Mouse (Mus musculus): Measurements from ENCODE around the gene Maz.

Maz gene

DNA sequence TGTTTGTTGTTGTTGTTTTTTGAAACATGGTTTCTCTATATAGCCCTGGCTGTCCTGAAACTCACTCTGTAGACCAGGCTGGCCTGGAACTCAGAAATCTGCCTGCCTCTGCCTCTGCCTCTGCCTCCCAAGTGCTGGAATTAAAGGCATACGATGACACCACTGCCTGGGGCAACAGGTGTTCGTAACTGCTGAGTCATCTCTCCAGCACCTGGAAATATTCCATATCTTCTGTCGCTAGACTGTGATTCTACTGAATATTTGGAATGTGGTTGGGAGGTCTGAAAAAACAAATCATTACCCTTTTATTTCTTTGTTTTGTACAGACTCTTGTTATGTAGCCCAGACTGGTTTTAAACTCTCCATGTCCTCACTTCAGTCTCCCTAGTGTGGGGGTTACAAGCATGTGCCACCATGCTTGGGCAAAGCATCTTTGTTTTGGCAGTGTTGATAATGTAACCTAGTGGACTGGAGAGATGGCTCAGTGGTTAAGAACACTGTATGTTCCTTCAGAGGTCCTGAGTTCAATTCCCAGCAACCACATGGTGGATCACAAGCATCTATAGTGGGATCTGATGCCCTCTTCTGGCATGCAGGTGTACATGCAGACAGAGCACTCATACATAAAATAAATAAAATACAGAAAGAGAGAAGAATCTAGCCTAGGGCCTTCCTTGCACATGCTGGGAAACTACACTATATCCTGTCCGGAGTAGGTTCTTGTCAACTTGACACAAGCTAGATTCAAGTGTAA lies 22.5 kb downstream of the Maz start:
- no peak for DNase-seq

DNA sequence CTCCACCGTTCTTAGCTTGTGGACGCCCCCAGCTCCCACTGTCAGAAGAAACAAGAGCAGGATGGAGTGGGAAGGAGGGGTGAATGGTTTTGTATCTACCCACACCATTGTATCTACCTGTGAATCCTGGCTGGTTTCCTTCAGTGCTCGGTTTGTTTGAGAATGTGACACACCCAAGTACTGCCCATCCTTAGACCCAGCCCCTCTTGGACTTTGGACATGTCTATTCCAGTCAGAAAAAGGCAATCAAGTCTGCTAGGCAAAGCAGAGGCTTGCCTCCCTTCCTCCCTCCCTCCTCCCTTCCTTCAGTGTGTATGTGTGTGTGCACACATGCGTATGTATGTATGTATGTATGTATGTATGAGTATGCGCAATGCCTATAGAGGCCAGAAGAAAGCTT lies 23.2 kb downstream of the Maz start:
- DNase-seq: no peak

DNA sequence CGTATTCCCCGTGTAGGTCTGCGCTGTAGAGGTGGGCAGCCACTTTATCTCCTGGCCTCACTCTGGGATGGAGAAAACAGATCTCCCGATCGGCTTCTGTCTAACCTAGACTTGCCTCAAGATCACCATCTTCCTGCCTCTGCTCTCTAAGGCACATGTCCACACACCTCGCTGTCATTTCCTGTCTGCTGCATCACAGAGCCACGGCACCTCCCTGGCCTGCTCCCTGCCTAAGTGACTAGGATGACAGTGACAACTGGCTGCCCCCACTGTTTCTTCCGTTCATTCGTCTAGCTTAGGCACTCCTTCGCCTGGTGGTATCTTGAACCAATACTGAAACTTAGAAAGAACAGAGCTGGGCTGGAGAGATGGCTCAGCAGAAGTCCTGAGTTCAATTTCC lies 27.3 kb downstream of the Maz start:
- no peak for DNase-seq

DNA sequence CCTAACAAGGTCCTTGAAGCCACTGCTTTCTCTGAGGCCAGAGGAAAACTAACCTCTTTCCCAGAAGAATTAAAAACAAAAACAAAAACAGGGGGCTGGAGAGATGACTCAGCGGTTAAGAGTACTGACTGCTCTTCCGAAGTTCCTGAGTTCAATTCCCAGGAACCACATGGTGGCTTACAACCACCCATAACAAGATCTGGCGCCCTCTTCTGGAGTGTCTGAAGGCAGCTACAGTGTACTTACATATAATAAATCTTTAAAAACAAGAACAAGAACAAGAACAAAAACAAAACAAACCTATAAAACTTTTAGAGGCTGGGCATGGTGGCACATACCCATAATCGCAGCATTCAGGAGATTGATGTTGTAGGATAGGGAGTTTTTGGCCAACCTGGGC lies 30.4 kb downstream of the Maz start:
- DNase-seq: no peak

DNA sequence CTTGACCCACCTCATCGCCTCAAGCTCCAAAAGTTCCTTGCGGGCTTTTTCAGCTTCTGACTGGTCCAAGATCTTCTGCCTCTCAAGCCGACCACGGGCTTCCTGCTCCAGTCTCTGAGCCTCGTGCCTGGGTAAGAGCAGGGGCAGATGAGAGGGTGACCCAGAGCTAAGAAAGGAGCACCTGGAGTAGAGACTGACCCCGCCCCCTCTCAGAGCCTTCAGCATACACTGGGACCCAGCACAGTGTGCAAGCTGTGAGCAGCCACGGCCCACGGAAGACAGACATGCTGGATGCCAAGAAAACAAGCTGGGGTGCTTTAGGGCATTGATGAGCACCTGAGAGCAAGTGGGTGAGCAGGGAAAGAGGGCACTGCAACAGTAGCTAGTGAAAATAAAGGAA lies 38.0 kb downstream of the Maz start:
- DNase-seq: no peak

DNA sequence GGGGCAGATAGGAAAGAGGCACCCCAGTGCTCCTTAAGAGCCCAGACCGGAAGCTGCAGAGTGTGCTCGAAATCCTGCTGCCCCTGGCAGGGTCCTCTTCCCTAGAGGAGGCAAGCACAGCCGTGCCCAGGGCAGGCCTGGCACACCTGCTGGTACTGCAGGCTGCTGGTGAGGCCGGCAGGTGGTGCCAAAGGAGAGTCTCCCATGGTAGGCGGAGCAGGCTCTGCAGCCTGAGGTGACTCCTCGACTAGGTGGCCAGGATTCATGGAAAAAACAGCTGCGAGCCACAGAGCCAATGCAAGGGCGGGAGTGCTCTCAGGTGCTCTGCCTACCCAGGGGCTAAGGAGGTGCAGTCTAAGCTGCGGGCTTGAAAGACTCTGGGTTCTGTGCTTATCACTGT lies 40.5 kb downstream of the Maz start:
- peak; percentile 80 to 83 for DNase-seq

DNA sequence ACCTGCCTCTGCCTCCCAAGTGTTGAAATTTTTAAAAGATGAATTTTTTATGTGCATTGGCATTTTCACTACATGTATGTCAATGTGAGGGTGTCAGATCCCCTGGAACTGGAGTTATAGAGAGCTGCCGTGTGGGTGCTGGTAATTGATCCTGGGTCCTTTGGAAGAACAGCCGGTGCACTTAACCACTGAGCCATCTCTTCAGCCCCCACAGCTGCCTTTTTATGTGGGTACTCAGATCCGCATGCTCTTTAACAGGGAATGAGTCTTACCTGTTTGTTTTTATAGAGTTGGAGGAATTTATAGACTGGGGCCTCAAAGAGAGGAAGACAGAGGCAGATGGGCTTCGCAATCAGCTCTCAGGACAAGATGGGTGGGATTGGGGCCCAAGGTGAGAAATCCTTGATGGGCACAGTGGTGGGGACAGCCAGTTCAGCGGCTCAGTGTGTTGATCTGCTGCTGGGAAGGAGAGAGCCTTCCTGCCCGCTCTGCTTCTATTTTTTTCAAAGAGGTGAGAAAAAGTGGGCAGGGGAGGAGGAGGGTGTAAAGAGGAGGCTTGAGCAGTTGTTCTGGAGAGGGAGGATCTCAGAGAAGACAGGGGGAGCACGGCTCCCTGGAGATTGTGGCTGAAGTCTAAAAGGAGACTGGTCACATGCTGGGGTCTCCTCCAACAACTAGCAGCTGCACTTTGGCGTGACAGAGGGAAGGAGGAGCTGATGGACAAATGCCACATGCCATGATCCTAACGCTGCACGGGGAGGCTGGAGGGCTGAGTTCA lies 42.0 kb downstream of the Maz start:
- no peak for DNase-seq

DNA sequence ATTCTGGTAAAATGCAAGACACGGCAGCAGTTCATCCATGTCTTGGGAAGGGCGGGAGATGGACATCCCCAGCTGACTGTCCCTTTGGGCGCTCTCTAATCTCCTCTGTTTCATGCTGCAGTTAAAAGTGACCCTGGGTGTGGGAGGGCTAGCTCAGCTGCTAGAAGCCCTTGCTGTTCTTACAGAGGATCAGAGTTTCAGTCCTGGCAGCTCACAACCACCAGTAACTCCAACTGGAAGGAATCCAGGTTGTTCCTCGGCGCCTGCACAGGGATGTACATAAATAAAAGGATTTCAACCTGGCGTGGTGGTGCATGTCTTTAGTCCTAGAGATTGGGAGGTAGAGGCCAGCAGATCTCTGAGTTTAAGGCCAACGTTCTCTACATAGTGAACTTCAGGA lies 43.7 kb downstream of the Maz start:
- no peak for DNase-seq

DNA sequence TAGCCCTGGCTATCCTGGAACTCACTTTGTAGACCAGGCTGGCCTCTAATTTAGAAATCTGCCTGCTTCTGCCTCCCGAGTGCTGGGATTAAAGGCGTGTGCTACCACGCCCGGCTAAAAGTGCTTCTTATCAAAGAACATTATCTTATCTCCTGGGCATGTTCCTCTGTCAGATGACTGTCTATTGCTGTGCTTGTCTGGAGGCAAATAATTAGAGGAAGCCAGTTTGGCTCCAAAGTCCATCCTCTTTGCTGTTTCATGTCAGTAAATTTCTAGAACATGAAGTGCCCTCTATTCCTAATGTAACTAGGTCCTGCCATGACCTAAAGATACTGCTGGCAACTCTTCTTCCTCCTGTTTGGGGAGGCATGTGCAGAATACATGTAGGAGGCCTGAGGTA lies 44.8 kb downstream of the Maz start:
- DNase-seq: no peak

DNA sequence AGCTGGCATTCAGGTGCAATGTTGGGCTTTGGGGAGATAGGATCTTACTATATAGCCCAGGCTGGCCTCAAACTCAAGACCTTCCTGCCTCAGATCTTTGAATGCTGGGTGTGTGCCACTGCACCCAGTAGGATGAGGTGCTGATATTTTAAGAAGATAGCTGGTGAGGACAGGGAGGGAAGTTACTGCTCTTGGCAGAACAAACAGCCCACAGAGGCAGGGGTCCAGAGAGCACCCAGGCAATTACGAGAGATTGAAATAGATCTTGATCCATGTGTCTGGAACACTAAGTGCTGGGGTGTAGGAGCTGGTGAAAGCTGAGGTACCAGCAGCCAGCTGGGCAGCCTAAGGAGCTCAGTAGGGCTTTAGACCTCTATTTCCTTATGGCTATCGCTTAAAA lies 45.2 kb downstream of the Maz start:
- DNase-seq: no peak

DNA sequence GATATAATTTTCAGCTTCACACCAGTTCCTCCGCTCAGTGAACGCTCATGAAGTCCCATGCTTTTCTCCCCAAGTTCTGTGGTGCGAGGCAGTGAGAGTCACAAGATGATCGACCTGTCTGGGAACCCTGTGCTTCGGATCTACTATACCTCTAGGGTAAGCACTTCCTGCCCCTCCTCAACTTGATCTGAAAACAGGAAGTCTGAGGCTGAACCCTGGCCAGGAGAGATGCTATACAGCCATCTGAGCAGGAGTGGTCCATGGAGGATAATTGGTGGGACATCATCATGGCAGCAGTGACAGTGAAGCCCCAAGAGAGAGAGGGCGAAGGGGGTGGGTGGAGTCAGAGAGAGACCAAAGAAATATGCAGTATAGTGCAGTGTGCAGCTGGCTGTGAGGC lies 48.0 kb downstream of the Maz start:
- DNase-seq: no peak

DNA sequence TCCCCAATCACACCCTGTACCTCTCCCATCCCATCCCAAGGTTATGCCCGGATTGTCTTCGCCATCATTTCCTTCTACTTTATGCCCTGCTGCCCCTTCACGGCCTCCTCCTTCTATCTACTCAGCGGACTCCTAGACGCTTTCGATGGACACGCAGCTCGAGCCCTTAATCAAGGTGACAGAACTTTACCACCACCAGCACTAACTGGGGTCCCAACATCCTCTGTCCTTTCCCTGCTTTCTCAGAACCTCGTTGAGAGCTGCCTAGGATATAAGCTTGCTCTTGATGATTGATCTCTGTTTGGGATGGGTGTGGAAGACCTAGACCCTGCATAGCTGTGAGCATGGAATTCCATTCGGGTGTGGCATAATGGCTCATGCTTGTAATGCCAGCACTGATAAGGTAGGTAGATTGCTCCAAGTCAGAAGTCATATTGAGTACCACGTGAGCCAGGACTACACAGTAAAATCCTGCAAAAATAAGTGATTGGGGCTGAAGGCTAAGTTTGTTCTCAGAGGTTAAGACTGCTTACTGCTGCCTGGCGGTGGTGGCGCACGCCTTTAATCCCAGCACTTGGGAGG lies 49.9 kb downstream of the Maz start:
- peak in 1 of 2 experiments; percentile 43 for DNase-seq

DNA sequence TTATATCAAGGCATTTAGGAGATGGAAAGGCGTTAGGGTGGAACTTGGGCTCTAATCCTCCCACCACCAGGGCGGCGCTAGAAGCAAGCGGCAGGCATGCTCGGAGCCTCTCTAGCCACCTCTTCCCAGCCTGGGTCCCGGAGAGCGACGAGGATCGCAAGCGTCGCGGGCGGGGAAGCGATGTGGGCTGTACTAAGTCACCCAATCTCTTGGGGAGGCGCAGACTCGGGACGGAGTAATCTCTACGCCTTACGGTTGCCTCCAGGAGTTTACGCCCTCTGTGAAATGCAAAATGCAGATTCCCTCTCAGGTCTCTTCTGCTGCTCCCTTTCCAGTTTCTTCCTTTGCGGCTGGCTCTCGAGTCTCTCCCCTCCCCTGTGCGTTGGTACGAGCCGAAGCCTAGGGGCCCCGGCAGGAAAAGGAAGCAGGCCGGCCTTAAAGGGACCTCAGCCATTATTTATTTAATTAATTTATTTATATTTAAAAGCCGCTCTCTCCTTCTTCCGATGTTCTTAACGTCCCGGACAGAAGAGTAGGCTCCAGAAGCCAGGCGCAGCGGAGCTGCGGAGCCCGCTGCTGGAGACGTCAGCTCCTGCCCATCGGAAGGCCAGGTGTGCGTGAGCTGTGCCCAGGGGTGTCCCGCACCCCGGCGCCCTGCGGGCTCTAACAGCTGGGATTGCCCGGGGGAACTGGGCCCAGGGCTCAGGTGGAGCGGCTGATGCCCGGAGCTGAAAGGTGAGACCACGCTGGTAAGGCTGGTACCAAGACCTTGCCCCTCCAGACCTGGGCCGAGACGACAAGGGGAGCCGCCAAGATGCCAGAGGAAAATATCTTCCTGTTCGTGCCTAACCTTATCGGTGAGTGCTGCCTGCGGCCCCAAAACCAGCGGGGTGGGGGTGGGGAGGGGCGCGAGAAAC lies 50.6 kb downstream of the Maz start, which contains the start of gene Cdiptos:
TSS of gene Cdiptos (minus strand) at position 149 of the 917 bp plus-strand sequence.
- DNase-seq: peak; percentile 98 to 100

DNA sequence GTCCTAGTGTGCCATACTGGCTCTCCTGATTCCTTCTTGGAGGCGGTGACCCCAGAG lies 51.1 kb downstream of the Maz start, which contains the start of gene Cdipt:
TSS of gene Cdipt (plus strand) at position 22 of the 57 bp plus-strand sequence.
- DNase-seq: no peak

DNA sequence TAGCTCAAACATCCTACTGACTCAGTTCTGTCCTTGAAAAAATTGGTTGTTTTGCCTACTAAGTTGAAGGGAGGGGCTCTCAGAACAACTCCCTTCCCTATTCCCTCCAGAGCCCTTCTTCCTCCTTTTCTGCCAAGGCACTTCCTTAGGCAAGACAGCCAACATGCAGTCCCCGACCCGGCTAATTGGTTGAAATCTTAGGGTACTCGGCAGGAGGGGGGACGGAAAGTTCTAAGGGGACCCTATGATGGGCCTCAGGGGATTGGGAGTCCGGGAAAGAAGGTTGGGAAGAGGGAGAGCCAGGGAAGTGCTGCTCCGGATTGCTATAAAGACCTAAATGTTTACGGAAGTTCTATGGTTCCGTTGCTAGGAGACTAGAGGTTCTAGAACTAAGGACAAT lies 51.3 kb downstream of the Maz start:
- DNase-seq: peak in 1 of 2 experiments; percentile 31

Measured in cerebellum, postnatal 14 days (tissue).